Mouse (Mus musculus) MEL (cell line): ENCODE measurements around the gene Pkd2l1. TPM values are rescaled to one million over a fixed set of nuclear protein-coding genes. Genes with fewer than 3 reads are reported as not detected.

Experiments used
- DNase-seq: peaks from one replicate; pipeline ENCODE4 v3.0.0; 2011; ENCODE audit warnings: low read depth, low spot score
- H3K27ac ChIP-seq: 2 replicates; pipeline ENCODE4 v1.5.1; 2012; ENCODE audit warnings: low read depth, mild to moderate bottlenecking, control low read depth, low read length, moderate library complexity; ENCODE audit not compliant: control insufficient read depth
- H3K27me3 ChIP-seq, 2 experiments: fragments of 150-350 bp in 1 of 2; sonication (generic) in 1 of 2; 2 replicates each; pipeline ENCODE4 v1.6.1; 2012; ENCODE audit warnings: low read length in 2 of 2, mild to moderate bottlenecking in 2 of 2, improper control_type of control experiment in 1 of 2, moderate library complexity in 1 of 2; ENCODE audit not compliant: insufficient read depth in 2 of 2, control insufficient read depth in 1 of 2
- H3K36me3 ChIP-seq, 2 experiments: 2 replicates each; pipeline ENCODE4 v1.6.1; 2012 to 2014; ENCODE audit warnings: low read length in 2 of 2, improper control_type of control experiment in 1 of 2, inconsistent platforms in 1 of 2, mild to moderate bottlenecking in 1 of 2; ENCODE audit not compliant: insufficient read depth in 2 of 2, control insufficient read depth in 1 of 2
- H3K4me1 ChIP-seq, 2 experiments: fragments of 150-350 bp in 1 of 2; sonication (generic) in 1 of 2; 2 replicates each; pipeline ENCODE4 v1.6.1; 2012; ENCODE audit warnings: low read length in 2 of 2, improper control_type of control experiment in 1 of 2, mild to moderate bottlenecking in 1 of 2; ENCODE audit not compliant: insufficient read depth in 2 of 2, control insufficient read depth in 1 of 2
- H3K4me3 ChIP-seq, 2 experiments: fragments of 150-350 bp in 1 of 2; sonication (generic) in 1 of 2; 2 replicates each; pipeline ENCODE4 v1.5.1; 2012; ENCODE audit warnings: low read depth in 2 of 2, low read length in 2 of 2, mild to moderate bottlenecking in 2 of 2, moderate library complexity in 2 of 2, control low read depth in 1 of 2, improper control_type of control experiment in 1 of 2; ENCODE audit not compliant: control insufficient read depth in 1 of 2, insufficient read depth in 1 of 2
- H3K79me2 ChIP-seq: 2 replicates; pipeline ENCODE4 v1.6.1; 2012; ENCODE audit warnings: mild to moderate bottlenecking, low read length, moderate library complexity; ENCODE audit not compliant: control insufficient read depth, poor library complexity, insufficient read depth
- H3K9ac ChIP-seq: 2 replicates; pipeline ENCODE4 v1.6.1; 2012; ENCODE audit warnings: low read depth, mild to moderate bottlenecking, control low read depth, low read length, moderate library complexity; ENCODE audit not compliant: control insufficient read depth, poor library complexity, severe bottlenecking
- H3K9me3 ChIP-seq: fragments of 150-350 bp; sonication (generic); replicated peaks from 2 replicates; pipeline ENCODE4 v1.6.1; 2012; ENCODE audit warnings: mild to moderate bottlenecking, low read length, improper control_type of control experiment, moderate library complexity; ENCODE audit not compliant: insufficient read depth
- CTCF ChIP-seq, 3 experiments: IDR thresholded peaks in 2 of 3; conservative IDR thresholded peaks in 1 of 3; 2 replicates each; pipeline ENCODE4 v1.5.1; 2011 to 2012; ENCODE audit warnings: low read length in 3 of 3, low read depth in 2 of 3, mild to moderate bottlenecking in 2 of 3, improper control_type of control experiment in 1 of 3, inconsistent platforms in 1 of 3, mixed read lengths in 1 of 3, moderate library complexity in 1 of 3; ENCODE audit not compliant: control insufficient read depth in 1 of 3, insufficient read depth in 1 of 3, poor library complexity in 1 of 3, severe bottlenecking in 1 of 3
- ELF1 ChIP-seq: IDR thresholded peaks from 2 replicates; pipeline ENCODE4 v1.6.1; 2014; ENCODE audit warnings: low read depth, mild to moderate bottlenecking, inconsistent platforms, low read length, improper control_type of control experiment, moderate library complexity
- EP300 ChIP-seq, 2 experiments: IDR thresholded peaks; 2 replicates each; pipeline ENCODE4 v1.6.1; 2011; ENCODE audit warnings: improper control_type of control experiment in 2 of 2, low read length in 2 of 2, low read depth in 1 of 2, mild to moderate bottlenecking in 1 of 2
- GABPA ChIP-seq: IDR thresholded peaks from 2 replicates; pipeline ENCODE4 v1.6.1; 2012; ENCODE audit warnings: low read depth, mild to moderate bottlenecking, inconsistent platforms, low read length, improper control_type of control experiment, moderate library complexity
- GATA1 ChIP-seq: IDR thresholded peaks from 2 replicates; pipeline ENCODE4 v1.6.1; 2011; ENCODE audit warnings: low read depth, low read length, improper control_type of control experiment
- HCFC1 ChIP-seq: IDR thresholded peaks from 2 replicates; pipeline ENCODE4 v1.6.1; 2012; ENCODE audit warnings: low read depth, mild to moderate bottlenecking, inconsistent platforms, low read length, improper control_type of control experiment, moderate library complexity
- KAT2A ChIP-seq: conservative IDR thresholded peaks from 2 replicates; pipeline ENCODE4 v1.6.1; 2012; ENCODE audit warnings: low read depth, low read length, improper control_type of control experiment, inconsistent platforms
- MXI1 ChIP-seq: IDR thresholded peaks from 2 replicates; pipeline ENCODE4 v1.6.1; 2011; ENCODE audit warnings: mild to moderate bottlenecking, low read depth, low read length, improper control_type of control experiment
- MYC ChIP-seq: IDR thresholded peaks from 2 replicates; pipeline ENCODE4 v1.6.1; 2011; ENCODE audit warnings: low read depth, mild to moderate bottlenecking, low read length, improper control_type of control experiment, moderate library complexity
- NRF1 ChIP-seq: IDR thresholded peaks from 2 replicates; pipeline ENCODE4 v1.6.1; 2014; ENCODE audit warnings: low read depth, mild to moderate bottlenecking, inconsistent platforms, low read length, improper control_type of control experiment, moderate library complexity; ENCODE audit not compliant: poor library complexity, insufficient read depth, severe bottlenecking
- POLR2A ChIP-seq, 2 experiments: IDR thresholded peaks; 2 replicates each; pipeline ENCODE4 v1.6.1; 2011 to 2012; ENCODE audit warnings: low read length in 2 of 2, mild to moderate bottlenecking in 2 of 2, control low read depth in 1 of 2, improper control_type of control experiment in 1 of 2, low read depth in 1 of 2, moderate library complexity in 1 of 2; ENCODE audit not compliant: control insufficient read depth in 1 of 2, insufficient read depth in 1 of 2, poor library complexity in 1 of 2
- RAD21 ChIP-seq: IDR thresholded peaks from 2 replicates; pipeline ENCODE4 v1.6.1; 2011; ENCODE audit warnings: mild to moderate bottlenecking, low read depth, low read length, improper control_type of control experiment
- SMC3 ChIP-seq: IDR thresholded peaks from 2 replicates; pipeline ENCODE4 v1.6.1; 2011; ENCODE audit warnings: low read depth, low read length, improper control_type of control experiment
- TAL1 ChIP-seq: IDR thresholded peaks from 2 replicates; pipeline ENCODE4 v1.6.1; 2012; ENCODE audit warnings: mild to moderate bottlenecking, inconsistent platforms, low read length, moderate library complexity, mixed read lengths
- UBTF ChIP-seq: IDR thresholded peaks from 2 replicates; pipeline ENCODE4 v1.6.1; 2012; ENCODE audit warnings: low read depth, mild to moderate bottlenecking, inconsistent platforms, low read length, improper control_type of control experiment, moderate library complexity, borderline replicate concordance; ENCODE audit not compliant: insufficient read depth
- ZC3H11A ChIP-seq: IDR thresholded peaks from 2 replicates; pipeline ENCODE4 v1.6.1; 2012; ENCODE audit warnings: low read depth, mild to moderate bottlenecking, inconsistent platforms, low read length, improper control_type of control experiment
- ZMIZ1 ChIP-seq: IDR thresholded peaks from 2 replicates; pipeline ENCODE4 v1.6.1; 2012; ENCODE audit warnings: low read depth, mild to moderate bottlenecking, inconsistent platforms, low read length, improper control_type of control experiment, moderate library complexity
- polyA plus RNA-seq, 2 experiments: library from polyadenylated mRNA; stranded (reverse) in 1 of 2; unstranded in 1 of 2; fragments of >175 nt in 1 of 2; fragments of >200 nt in 1 of 2; gene quantifications; 2 replicates each; pipeline versions ENCODE4 v1.2.1 to v1.2.4; 2012; ENCODE audit warnings: low replicate concordance in 2 of 2, low read depth in 1 of 2; ENCODE audit not compliant: insufficient read length in 2 of 2, insufficient read depth in 1 of 2, missing spikeins in 1 of 2
- total RNA-seq: library from RNA; depleted of rRNA; stranded (reverse); fragments of 300-350 nt; gene quantifications from 2 replicates; pipeline ENCODE4 v1.2.3, GENCODE M21; 2012

Gene Pkd2l1
- total and polyA plus RNA-seq, 3 experiments = not detected

DNA sequence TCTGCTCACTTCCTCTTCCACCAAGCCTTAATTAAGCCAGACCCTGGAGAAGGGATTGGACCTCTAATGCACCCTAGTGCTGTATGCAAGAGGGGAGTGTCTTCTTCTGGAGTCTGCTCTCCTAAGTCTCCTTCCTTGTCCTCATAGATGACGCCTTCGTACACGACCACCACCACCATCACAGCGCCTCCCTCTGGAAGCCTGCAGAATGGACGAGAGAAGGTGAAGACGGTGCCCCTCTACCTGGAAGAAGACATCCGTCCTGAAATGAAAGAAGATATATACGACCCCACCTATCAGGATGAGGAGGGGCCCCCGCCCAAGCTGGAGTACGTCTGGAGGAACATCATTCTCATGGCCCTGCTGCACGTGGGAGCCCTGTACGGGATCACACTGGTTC lies 23.0 kb upstream of the Pkd2l1 start:
- Histone ChIP-seq H3K9me3 (no peaks in the 10 kb centered on the region), H3K79me2 (no peaks in the 10 kb centered on the region), H3K4me1 (no peaks in the 10 kb centered on the region), H3K27ac (no peak overlapping the region), H3K27me3 (peaks cover 10 to 16% of the 10 kb centered on the region in 2 experiments), H3K36me3 (peaks cover 0 to 2% of the 10 kb centered on the region in 2 experiments; a peak in 1 of 4 replicates), H3K9ac (no peak overlapping the region), H3K4me3 (no peak overlapping the region)
- DNase-seq = no peak
- TF ChIP-seq ELF1 (no peak), SMC3 (0 out of 2 replicates have a peak, but pooled peaks have one; percentile 1), POLR2A (IDR thresholded peaks at IDR 0.05; ENCODE audit: control insufficient read depth in 1 of 2, insufficient read depth in 1 of 2, low read depth in 1 of 2, low read length in 2 of 2, poor library complexity in 1 of 2) (no peak), HCFC1 (no peak), CTCF (IDR thresholded peaks at IDR 0.05 in 2 of 3, conservative IDR thresholded peaks at IDR 0.05 in 1 of 3; ENCODE audit: control insufficient read depth in 1 of 3, insufficient read depth in 1 of 3, low read depth in 2 of 3, low read length in 3 of 3, poor library complexity in 1 of 3, severe bottlenecking in 1 of 3) (peak; percentile 44 to 61 (median 44)), ZMIZ1 (no peak), MYC (no peak), KAT2A (no peak), ZC3H11A (no peak), TAL1 (no peak)

DNA sequence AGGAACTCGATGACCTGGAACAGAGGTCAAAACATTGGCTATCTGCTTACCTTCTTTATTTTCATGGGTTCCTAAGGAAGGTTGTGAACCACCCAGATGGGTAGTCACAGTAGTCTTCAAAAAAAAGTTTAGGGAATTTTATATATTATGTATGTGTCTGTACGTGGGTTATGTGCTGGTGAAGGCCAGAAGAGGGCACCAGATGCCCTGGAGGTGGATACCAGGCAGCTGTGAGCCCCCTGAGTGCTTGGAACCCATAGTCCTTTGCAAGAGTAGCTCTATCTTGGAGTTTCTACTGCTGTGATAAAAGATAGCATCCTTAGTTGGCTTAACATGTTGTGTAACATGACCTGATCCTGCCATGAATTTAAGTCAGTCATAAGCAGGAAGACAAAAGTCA lies 14.8 kb upstream of the Pkd2l1 start:
- no peak overlapping the region for H3K9ac ChIP-seq
- no peaks in the 10 kb centered on the region for H3K9me3 ChIP-seq
- peaks cover 2 to 6% of the 10 kb centered on the region in 2 experiments; a peak in 2 of 4 replicates for H3K4me1 ChIP-seq
- 0 out of 2 replicates have a peak, but pooled peaks have one; percentile 9 for TF ChIP-seq GATA1
- TF ChIP-seq NRF1 = no peak
- peak; percentile 31 to 74 (median 71); a peak in 5 of 6 replicates for TF ChIP-seq CTCF (IDR thresholded peaks at IDR 0.05 in 2 of 3, conservative IDR thresholded peaks at IDR 0.05 in 1 of 3; ENCODE audit: control insufficient read depth in 1 of 3, insufficient read depth in 1 of 3, low read depth in 2 of 3, low read length in 3 of 3, poor library complexity in 1 of 3, severe bottlenecking in 1 of 3)
- peak; percentile 57 for TF ChIP-seq ZC3H11A
- TF ChIP-seq GABPA = no peak
- TF ChIP-seq SMC3 = peak; percentile 71
- TF ChIP-seq UBTF = no peak
- no peak for TF ChIP-seq EP300 (IDR thresholded peaks at IDR 0.05; ENCODE audit: low read depth in 1 of 2, low read length in 2 of 2)
- TF ChIP-seq RAD21 = peak; percentile 68
- TF ChIP-seq MXI1 = no peak
- H3K4me3 ChIP-seq = no peak overlapping the region
- peak; percentile 55 for DNase-seq
- peaks cover 0 to 2% of the 10 kb centered on the region in 2 experiments; a peak in 2 of 4 replicates for H3K27me3 ChIP-seq
- H3K36me3 ChIP-seq = peaks cover 0 to 8% of the 10 kb centered on the region in 2 experiments; a peak in 2 of 4 replicates
- no peak overlapping the region for H3K27ac ChIP-seq
- no peaks in the 10 kb centered on the region for H3K79me2 ChIP-seq
